Mouse (Mus musculus) urinary bladder, postnatal 25 days (tissue): Measurements from ENCODE around the gene Ntn5.

Experiments
- DNase-seq: peaks from one replicate; pipeline ENCODE4 v3.0.0; 2022; ENCODE audit warnings: low spot score

Ntn5 gene

DNA sequence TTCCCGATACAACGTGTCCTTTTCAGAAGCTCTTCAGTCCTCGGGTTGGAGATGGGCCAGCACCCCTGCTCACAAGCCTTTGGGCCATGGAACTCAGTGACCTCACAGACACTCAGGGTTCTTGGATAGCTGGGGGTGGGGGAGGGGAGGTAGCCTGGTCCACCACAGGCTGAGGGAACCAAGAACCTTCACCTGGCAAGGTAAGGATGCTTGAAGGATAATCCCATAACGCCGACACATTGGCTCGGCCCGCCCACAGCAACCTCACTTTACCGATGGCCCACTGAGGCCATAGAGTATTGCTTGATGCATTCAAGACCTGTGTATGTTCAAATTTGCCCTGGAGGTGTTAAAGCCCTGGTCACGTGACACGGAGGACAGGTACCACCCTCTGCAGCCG lies 41.9 kb downstream of the Ntn5 start, which contains the start of gene Spaca4:
TSS of gene Spaca4 (minus strand) at position 101 of the 400 bp plus-strand sequence.
- DNase-seq: no peak

DNA sequence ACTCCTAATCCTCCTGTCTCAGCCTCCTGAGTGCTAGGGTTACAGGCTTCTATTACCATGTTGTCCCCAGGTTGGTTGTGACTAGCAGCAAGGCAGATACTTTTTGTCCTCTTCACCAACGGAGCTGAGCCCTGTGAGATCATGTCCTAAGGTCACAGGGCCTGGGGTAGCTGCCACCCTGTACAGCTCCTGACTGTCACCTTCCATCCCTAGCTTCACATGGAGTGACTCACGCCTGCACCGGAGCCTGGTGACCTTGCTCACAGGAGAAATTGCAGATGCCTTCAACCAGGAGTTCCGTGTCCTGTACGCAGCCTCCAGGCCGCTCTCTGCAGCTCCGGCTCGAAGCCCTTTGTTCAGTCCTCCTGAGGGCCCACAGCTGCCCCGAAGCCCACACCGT lies 42.6 kb downstream of the Ntn5 start:
- DNase-seq: no peak

DNA sequence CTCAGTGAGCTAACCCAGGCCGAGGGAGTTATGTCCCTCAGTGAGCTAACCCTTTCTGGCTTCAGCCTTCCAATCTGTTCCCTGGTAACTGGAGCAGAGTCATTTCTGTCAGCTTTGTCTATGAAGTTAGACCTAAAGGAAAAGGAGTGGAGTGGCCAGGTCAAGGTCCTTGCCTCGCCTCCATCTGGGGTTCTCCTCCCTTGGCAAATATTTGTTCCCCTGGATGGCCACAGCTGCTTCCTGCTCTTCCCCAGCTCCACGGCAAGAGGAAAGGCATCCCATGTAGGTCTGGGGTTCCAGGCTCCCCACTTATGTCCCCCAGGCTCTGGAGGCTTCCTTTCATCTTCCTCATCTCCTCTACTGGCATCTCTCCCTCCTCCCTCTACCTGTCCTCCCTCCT lies 43.8 kb downstream of the Ntn5 start:
- DNase-seq: no peak

DNA sequence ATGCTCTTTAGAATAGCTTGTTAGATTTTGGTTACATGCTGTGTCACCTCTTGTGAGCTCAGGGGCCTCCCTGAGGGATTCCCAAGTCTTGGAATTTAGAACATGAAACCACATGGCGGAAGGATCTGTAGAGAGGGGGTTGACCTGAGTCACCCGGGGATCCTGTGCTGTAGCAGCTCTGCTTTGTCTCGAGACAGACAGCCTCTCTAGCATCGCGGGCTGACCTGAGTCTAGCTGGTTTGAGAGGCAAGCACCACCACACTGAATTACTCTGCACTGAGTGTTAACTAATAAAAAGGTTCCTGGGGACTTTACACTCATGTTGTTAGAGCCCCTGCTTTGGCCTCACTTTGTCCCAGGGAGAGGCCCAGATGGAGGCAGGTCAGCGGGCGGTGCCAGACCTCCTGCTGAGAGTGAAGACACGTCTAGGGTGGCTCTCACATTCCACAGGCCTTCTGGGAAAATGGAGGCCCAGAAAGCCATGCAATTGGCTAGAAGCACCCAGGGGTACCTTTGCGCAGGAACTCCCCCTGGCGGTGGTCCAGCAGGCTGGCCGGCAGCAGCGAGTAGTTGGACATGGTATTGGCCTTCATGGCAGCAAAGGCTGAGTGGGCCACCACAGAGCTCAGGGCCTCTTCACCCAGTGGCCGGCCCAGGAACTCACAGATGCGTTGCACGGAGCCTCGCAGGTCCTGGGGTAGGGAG lies 47.1 kb downstream of the Ntn5 start:
- no peak for DNase-seq

DNA sequence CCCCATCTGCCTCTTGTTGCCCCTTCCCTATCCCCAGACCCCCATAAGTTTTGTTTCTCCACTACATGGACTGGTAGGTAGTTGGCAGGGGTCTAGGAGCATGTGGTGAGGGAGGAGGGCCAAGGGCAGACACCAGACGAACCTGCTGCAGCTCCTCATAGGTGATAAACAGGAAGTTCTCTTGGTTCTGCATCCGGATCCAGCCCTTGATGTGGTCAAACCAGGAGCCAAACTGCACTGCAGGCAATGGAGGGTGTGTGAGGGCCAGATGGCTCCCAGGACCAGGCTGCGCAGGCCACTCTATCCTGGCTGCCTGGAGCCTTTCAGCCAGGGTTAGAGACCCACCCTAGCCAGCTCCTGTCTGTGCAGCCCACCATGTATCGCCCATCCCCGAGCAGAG lies 49.7 kb downstream of the Ntn5 start:
- DNase-seq: no peak

DNA sequence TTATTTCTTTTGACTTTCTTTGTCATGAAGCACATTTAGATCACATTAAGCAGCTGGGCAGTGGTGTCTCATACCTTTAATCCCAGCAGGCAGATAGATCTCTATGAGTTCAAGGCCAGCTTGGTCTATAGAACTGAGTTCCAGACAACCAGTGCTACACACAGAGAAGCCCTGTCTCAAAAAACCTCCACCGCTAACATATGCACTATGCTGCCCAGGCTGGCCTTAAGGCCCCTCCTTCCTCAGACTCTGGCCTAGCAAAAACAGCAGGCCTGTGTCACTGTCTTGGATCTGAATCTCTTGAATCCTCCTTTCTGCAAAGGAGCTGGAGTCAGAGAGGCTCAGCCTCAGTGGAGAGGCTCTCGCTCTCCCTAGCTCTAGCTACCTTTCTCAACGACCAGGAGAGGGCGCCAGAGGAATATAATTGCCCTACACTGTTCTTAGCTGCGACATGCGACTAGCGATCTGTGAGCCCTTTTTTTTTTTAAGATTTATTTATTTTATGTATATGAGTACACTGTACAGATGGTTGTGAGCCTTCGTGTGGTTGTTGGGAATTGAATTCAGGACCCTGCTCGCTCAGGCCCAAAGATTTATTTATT lies 55.4 kb downstream of the Ntn5 start:
- DNase-seq: peak; percentile 81

DNA sequence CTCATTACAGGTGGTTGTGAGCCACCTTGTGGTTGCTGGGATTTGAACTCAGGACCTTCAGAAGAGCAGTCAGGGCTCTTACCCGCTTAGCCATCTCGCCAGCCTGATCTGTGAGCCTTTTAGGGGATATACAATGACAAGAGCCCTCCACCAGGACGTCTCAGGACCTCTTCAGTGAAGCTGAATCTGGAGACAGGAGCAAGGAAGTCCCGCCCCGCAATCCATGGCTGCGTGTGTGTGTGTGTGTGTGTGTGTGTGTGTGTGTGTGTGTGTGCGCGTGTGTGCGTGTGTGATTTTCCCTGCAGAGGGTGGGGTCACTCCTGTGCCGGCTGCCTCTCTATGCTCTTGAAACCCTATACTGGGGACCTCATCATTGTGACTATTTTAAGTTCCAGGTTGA lies 56.0 kb downstream of the Ntn5 start:
- no peak for DNase-seq

DNA sequence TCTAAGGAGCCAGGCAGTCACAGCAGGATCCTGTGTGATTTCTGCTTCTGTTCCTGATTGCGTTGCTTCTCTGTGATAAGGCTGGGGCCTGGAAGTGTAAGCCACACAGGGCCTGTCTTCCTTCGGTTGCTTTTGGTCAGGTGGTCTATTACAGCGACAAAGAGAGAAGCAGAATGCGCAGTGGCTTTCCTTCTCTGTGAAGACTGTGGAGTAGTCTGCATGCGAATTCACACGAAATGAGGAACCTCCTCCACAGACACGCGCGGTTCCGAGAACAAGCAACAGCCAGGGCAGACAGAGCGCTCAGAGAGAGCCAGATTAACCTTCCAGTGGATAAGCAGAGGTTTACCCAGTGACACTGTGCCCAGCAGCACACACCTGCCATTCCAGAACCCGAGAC lies 57.5 kb downstream of the Ntn5 start:
- no peak for DNase-seq

DNA sequence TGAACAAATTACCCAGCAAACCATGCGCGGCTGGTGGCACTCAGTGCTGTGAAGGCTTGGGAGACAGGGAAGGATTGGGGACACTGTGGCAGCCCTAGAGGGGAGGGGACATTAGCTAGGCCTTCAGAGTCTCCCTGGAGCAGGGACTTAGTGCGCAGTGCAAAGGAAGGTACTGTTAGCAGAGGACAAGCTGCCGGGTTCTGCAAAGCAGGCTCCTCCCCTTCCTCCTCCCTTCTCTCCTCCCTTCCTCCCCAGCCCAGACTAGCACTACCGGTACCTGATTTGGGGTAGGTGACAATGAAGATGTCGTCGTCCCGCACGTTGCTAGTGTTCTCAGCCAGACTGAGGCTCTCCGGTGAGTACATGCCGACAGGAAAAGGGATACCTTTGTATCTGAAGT lies 58.0 kb downstream of the Ntn5 start:
- no peak for DNase-seq

DNA sequence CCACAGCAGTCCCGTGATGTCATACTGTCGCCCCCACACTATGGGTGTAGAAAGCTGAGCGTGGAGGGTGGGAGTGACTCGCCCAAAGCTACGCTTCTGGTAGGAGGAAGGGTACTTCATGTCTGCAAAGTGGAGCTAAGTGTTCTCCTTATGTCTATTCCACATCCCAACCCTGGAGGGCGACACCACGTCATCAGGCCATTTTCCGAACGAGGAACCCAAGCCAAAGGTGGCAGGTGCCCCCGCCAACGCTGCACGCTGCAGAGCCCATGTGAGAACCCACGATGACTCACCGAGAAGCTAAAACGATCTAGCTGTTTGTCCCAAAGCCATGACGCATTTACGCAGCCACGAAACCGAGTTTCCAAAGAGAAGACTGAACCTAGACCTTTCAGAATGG lies 58.5 kb downstream of the Ntn5 start:
- DNase-seq: no peak
